Mouse (Mus musculus): Measurements from ENCODE around the gene 4930432K21Rik.

DNA sequence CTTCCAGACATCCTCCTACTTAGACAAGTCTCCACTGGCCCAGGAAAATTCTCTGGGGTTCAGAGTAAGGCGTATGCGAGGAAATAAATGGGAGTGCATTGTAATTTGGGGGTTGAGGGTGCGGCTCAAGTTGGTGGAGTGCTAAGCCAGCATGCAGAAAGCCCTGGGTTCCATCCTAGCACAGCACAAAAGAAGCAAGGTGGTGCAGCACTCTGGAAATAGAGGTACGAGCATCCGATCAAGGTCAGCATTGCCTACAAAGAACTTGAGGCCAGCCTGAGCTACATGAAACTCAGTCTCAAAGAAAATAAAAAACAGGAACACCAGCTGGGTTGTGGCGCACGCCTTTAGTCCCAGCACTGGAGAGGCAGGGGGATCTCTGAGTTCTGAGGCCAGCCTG, 37.3 kb downstream of the 4930432K21Rik start, which contains the start of gene Nanos3:
- TF ChIP-seq GATA1 (IDR thresholded peaks at IDR 0.05; ENCODE audit: borderline replicate concordance, low read length) (no peak), FLI1 (IDR thresholded peaks at IDR 0.05; ENCODE audit: low read length) (no peak)

Measured in megakaryocyte, embryonic 14.5 days (primary cell).